Mouse (Mus musculus): ENCODE measurements around the gene Gm45140.

The Gm45140 gene

DNA sequence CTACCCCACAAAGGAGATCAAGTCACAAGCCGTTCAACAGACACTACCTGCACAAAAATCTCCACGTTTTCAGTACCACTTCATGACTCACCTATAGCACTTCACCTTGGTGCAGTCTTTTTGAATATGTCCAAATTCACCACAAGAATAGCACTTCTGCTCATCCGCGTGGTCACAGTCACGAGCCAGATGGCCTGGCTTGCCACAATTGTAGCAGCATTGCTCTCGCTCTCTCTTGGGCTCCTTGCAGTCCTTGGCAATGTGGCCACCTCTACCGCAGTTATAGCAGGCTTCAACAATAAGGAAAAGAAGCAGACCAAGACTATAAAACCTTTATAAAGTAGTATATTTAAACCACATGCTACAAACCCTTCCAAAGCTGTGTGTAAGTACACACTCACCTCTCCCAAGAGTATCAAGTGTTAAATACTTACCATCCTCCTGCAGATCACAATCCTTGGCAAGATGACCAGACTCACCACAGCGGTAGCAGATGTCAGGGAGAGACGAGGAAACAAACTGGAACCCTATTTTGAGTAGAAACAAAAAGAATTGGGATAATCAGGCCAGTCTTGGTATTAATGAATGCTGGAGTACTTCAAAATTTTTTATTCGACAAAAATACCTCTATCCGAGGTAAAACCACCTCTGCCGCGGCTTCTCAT lies 9.6 kb upstream of the Gm45140 start:
- no peak for DNase-seq (ENCODE audit: low spot score)

DNA sequence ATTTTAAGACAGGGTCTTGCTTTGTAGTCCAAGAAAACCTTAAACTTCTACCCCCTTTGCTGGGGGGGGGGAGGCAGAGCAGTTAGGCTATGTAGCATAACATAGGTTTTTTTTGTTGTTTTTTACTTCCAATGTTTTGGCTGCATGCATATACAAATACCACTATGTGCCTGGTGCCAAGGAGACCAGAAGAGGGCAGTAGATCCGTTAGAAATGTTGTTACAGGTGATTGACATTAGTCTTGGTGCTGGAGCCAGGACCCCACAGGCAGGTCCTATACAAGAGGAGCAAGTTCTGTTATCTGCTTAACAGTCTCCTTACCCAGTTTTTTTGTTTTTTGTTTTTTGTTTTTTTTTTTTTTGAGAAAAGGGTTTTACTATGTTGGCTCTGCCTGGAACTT lies 6.7 kb upstream of the Gm45140 start:
- DNase-seq (ENCODE audit: low spot score): no peak

DNA sequence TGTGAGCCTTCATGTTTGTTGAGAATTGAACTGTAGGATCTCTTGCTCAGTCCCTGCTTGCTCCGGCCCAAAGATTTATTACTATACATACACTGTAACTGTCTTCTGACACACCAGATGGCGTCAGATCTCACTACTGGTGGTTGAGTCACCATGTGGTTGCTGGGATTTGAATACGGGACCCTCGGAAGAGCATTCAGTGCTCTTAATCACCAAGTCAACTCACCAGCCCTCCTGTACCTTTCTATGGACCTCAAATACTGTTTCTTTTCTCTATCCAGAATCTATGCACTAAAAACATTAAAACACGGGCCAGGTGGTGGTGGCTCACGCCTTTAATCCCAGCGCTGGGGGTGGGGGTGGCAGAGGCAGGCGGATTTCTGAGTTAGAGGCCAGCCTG lies 6.0 kb upstream of the Gm45140 start:
- DNase-seq (ENCODE audit: low spot score): no peak

DNA sequence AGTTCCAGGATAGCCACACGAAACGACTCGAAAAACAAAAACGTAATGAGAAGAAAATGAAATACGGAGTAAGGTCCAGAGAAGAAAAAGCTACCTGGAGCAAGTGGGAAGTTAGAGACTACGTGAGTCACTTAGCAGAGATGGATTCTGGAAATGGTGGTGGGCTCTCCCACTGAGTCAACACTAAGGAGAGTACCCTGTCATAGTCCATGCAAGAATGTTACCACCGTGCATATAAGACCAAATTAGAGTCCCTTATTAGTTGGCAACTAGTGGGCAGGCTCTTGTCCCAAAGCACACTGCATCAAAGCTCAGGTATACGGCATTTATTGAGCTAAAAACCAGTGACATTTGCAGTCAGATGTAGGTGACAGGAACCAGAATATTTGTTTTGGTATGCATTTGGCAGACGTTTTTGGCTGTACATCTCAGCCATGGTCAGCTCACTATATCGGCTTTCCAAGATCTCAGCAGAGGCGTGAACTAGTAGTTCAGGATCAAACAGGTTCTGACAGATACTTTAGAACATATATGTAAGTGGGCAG lies 4.3 kb upstream of the Gm45140 start:
- no peak for DNase-seq (ENCODE audit: low spot score)

DNA sequence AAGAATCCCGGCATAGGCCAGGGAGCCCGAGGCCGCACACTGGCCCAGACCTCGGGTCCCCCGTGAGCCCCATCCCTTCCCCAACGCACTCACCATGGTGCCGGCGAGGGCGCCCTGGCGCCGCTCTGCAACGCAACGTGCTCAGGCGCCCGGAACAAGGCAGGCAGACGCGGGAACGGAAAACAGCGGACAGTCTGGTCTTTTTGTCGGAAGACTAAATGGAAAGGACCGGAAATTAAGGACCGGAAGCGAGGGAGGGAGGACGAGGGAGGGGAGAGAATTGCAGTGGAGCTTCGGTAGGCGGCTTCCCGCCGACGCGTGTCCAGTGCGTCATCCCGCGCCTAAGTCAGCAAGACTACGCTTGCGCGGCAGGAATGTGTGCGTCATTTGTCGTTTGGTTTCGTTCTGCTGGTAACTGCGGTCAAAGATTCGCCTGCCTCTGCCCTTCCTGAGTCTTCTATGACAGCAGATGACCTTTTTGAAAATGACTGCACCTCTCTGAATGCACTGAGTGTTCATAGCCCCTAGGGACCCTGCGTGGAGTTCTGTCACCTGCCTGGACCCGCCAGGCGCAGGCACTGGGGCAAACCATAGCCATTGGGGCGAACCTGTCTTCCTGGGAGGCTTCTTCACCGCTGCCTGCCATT lies 3.1 kb upstream of the Gm45140 start, which contains the start of gene Isy1:
Gene Isy1 (minus strand): TSS at position 248 of the 647 bp plus-strand sequence.
- DNase-seq (ENCODE audit: low spot score): peak; percentile 93

DNA sequence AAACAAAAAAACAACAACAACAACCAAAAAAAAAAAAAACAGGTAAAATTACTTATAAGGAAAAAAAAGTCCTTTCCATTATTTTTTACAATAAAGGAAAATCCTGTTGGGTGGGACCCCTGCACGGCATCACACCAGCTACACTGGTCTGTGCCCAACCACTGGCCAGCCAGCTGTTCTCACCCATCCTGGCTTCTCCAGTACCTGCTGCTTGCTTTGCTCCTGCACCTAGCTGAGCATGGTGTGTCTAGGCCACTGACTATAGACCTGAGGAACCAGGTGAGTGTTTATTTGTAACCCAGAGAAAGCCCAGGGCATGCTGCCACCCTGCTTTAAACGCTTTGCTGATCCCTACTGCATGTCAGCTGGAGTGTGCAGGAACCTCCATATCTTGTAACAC lies 15.2 kb downstream of the Gm45140 start:
- DNase-seq (ENCODE audit: low spot score): no peak

DNA sequence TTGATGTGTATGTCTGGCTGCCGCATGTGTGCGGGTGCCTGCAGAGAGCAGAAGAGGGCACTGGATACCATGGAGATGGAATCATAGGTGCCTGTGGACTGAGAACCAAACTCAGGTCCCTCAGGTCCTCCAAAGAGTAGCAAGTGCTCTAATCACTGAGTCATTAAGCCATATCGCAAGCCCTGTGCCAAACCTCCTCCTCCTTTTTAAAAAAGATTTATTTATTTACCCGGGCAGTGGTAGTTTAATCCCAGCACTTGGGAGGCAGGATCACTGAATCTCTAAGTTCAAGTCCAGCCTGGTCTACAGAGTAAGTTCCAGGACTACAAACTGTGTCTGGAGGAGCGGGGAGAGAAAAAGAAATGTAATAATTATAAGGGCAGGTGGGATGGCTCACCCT lies 21.1 kb downstream of the Gm45140 start:
- no peak for DNase-seq (ENCODE audit: low spot score)

DNA sequence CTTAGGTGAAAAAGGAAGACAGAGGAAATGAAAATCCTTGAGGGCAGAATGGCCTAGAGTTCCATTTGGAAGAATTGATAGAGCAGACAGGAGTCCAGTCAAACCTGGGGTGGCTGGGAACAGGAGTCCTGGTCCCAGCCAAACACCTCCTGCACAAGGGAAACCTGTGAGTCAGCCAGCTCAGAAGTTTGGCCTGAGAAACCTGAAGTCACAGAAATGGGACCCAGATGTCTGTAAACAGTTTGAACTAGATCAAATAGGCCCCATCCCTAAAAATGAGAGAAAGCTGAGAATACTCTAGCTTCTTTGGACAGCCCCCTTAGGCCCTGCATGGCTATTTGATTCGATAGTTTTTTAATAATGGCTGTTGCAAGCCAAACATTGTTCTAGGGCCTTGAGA lies 22.9 kb downstream of the Gm45140 start:
- no peak for DNase-seq (ENCODE audit: low spot score)

DNA sequence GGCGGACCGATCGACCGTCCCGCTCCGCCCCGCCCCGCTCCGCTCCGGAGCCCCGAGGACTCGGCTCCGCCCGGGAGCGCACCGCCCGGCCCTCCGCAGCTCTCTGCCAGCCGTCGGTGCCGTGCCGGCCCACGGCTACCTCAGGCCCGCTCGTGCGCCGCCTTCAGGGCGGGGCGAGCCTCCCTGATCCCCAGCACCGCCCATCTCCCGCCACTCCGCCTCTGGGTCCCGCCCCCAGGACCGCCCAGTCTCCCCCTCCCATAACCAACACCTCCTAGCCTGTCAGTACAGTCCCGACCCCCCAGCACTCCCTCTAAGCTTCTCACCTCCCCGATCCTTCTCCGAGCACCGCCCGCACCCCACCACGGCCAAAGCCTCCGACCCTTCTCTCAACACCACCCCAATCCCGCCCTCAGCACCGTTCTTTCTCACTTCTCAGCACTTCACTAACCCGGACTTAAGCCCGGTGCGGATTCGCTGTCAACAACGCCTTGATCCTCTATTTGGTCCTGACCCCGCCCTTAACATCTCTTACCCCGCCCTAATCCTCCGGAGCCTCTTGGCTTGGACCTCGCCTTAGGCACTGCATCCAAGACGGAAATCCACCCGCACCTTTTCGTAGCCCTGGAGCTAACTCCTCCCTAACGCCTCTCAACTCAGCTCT lies 23.8 kb downstream of the Gm45140 start, which contains the start of gene Rab43:
Gene Rab43 (minus strand): TSS at position 490 of the 664 bp plus-strand sequence.
- DNase-seq (ENCODE audit: low spot score): peak; percentile 92

DNA sequence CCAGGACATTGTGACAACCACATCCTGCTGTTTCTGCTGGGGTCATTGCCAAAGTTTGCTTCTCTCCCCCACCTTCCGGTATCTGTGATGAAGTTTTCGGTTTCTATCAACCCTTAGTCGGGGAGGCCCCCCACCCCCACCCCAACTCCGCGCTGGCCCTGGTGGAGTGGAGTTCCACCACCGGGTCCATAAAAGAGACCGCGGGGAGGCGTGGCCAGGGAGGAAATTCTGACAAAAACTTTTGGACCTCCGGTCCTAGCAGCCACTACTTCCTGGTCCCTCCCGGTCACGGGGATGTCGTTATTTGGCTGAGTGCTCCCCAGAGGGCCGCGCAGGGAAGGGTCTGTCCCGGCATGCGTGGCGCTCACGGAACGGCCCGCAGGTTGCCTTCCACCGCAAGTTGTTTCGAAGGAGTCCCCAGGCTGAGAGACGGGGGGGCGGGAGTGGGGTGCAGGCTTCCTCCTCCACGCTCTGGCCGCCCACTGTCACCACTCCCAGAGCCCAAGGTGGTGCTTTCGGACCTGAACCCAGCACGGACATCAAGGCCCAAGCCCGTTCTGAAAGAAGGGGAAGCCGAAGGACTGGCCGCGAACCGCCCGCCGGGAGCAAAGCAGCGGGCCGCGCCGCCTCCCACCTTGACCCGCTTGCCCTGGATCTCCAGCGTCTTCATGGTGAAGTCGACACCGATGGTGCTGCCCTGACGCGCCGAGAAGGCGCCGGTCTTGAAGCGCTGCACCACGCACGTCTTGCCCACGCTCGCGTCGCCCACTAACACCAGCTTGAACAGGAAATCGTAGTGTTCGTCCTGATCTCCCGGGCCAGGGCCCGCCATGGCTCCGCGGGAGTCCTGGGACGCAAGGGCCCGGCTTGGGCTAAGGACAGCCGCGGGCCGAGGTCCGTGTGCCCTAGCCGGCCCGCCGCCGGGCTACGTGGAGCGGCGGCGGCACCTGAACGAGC lies 24.6 kb downstream of the Gm45140 start:
- DNase-seq (ENCODE audit: low spot score): peak; percentile 71

DNA sequence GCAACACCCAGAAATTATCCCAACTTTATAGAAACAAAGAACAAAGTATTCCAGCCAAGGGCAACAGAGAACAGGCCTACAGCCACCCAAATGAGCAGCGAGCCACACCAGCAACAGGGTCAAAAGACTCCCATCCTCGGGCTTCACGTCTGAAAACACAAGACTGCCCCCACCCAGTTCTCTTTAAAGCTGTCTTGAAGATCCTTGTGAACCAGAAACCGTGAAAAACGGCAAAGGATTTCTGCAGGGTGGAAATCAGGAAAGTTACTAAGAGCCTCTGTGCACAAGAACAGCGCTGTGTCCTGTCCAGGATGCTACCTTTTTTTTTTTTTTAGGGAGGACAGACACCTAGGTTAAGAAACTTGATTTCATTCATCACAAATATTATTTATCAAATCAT lies 25.3 kb downstream of the Gm45140 start:
- no peak for DNase-seq (ENCODE audit: low spot score)

DNA sequence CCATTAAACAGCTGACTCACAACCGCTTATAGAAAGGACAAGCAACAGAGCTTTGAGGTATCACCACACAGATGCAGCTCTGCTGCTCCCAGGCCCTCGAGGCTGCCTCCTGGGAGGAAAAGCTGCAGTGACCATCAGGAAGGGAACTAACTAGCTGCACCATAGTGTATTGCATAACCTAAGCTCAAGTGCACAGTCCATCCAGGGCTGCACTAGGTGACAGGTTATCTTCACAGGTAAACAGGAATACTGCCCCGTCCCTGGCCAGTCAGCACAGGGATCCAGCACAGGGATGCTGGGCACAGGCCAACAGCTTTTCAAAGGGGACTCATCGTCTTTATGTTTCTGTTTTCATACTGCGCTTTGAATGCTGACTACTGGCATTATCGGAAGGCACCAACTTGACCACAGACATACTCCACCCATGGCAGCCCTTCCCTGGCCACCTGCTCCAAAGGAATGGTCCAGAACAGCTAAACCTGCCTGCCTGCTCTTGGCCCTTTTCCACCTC lies 25.9 kb downstream of the Gm45140 start:
- no peak for DNase-seq (ENCODE audit: low spot score)

DNA sequence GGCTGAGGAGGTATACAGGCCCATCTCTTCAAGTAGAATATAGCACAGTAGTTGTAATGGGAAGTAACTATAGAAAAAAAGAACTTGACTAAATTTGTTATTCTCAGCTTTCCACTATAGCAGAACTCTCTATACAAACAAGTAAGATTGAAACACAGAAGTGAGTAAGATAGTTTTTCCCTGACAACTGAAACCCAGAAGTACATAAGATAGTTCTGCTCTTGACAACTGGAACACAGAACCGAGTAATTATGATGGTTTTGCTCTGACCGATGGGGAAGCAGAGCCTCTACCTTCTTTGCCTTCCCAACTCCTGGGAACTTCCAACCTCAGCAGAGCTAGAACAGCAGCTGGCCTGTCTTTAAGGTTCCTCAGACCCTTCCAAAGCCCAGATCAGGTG lies 26.5 kb downstream of the Gm45140 start:
- no peak for DNase-seq (ENCODE audit: low spot score)

DNA sequence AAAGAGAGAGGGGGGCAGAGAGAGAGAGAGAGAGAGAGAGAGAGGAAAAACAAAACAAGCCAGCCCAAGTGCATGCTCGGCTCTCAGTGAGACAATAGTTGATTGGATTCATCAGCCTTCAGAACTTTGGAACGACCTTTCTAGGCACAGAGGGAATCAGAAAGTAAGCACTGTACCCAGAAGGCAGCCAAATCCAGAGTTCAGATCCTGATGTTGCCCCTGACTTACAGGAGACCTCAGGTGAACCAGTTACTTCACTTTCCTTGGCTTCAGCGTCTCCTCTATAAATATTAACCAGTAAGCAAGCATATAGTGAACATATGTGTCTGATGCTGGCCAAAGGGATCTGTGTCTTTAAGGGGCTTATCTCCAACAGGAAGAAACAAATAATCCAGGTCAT lies 27.1 kb downstream of the Gm45140 start:
- no peak for DNase-seq (ENCODE audit: low spot score)

DNA sequence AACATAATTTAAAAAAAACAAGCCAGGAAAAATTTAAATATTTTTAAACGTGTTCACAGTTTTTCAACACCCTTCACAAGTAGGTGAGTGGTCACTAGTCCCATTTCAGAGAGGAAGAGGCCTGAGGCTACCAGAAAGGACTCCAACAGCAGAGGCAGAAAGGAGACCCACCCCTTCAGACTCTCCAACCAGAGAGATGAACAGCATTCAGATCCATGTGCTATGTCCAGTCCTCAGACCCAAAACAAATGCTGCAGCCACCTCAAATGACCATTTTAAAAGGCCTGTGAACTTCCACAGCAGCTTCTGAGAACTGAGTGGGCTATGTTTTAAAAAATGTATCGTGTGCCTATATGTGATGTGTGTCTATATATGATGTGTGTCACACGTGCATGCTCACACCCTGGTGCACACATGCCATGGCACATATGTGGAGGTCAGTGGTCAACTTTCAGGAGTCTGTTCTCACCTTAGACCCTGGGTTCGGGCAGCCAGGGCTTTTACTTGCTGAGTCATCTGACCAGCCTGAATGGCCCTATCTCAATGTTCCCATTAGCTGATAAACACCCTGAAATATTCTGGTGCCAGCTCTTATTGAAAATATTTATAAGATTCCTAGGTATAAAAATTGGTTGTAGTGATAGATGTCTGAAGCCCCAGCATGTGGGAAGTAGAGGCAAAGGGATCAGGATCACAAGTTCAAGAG lies 27.7 kb downstream of the Gm45140 start:
- DNase-seq (ENCODE audit: low spot score): no peak

DNA sequence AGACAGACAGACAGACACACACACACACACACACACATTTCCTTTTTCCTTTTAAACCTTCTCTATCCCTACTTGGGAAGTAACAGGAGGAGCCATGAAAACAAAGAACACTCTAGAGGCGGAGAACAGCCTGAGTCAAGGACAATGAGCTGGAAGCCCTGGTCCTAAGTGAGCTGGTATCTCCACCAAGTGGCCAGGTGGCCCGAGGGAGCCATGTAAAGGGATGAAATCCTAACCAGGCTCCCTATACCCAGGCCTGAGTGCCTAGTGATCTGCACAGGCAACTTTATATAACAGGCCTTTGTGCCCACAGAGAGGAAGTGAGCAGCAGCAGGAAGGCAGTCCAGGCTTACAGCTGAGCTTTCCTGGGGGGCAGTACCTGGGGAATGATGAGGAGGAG lies 28.7 kb downstream of the Gm45140 start:
- DNase-seq (ENCODE audit: low spot score): no peak

DNA sequence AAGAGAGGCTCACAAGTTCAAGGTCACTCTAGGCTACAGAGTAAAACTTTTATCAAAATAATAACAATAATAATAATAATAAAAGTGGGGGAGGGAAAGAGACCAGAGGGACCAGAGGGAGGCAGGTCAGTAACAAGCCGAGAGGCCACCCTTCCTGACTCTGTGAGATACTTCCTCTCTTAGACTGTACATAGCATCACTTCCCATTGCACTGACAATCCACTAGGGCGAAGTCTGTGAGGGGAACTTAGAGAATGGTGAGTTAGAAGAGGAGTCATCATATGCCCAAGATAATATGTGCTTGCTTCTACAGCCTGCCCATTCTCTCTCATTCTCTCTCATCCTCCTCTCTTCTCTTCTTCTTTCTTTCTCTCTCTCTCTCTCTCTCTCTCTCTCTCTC lies 29.6 kb downstream of the Gm45140 start:
- DNase-seq (ENCODE audit: low spot score): no peak

DNA sequence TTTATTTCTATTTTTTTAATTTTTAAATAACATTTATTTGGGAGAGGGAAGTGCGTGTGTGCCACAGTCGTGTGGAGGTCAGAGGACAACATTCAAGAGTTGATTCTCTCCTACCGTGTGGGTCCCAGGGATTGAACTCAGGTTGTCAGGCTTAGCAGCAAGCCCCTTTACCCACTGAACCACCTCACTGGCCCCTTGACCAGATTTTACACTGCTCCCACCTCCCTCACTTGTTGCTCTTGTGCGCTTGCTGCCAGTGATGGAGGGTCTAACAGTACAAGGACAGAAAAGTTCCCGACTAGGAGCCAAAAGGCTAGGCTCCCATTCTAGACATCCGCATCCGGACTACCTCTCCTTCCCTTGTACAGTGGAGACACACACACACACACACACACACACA lies 30.1 kb downstream of the Gm45140 start:
- DNase-seq (ENCODE audit: low spot score): no peak

DNA sequence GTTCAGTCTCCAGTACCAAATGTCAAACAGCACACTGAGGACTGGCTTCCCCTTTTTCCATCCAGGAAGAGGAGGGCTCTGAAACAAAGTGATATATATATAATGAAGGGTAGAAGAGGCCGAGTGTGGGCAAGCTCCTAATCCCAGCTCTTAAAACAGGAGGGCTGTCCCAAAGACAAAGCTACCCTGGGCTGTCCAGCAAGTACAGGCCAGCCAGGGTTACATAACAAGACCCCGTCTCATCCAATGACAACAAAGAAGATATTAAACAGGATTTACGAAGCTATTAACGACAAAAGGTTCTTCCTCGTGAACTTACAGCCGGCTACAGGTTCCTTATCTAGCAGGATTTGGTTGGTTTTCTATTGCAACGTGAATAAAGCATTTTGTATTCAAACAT lies 30.7 kb downstream of the Gm45140 start:
- no peak for DNase-seq (ENCODE audit: low spot score)

DNA sequence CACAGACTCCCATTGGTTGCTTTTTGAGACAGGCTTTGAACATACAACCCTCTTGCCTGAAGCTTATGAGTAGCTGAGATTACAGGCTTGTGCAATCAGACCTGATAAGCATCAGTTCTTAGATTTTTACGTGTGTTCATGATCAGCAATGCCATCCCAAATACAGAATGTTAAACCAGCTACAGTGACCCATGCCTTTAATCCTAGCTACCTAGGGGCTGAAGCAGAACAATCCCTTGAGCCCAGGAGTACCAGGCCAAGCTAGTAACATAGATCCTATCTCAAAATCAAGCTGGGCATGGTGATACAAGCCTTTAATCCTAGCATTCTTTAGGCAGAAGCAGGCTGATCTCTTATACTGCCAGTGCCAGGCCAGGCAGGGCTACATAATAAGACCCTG lies 31.6 kb downstream of the Gm45140 start:
- no peak for DNase-seq (ENCODE audit: low spot score)

DNA sequence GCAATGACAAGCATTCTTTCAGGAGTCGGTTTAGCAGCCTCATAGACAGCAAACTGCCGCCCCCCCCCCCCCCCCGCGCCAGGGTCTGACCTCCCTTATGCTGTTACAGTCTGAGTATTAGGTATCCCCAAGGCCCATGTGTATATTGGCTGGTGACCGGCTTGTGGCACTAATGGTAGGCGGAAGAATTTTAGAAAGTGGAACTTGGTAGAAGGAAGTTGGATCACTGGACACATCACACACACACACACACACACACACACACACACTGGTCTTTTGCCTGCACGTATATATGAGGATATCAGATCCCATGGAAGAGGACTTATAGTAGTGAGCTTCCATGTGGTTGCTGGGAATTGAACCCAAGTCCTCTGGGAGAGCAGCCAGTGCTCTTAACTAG lies 33.1 kb downstream of the Gm45140 start:
- DNase-seq (ENCODE audit: low spot score): no peak

All from testis, postnatal 14 days (tissue).